Mouse (Mus musculus): ENCODE data around the gene Gse1.

Gene Gse1

DNA sequence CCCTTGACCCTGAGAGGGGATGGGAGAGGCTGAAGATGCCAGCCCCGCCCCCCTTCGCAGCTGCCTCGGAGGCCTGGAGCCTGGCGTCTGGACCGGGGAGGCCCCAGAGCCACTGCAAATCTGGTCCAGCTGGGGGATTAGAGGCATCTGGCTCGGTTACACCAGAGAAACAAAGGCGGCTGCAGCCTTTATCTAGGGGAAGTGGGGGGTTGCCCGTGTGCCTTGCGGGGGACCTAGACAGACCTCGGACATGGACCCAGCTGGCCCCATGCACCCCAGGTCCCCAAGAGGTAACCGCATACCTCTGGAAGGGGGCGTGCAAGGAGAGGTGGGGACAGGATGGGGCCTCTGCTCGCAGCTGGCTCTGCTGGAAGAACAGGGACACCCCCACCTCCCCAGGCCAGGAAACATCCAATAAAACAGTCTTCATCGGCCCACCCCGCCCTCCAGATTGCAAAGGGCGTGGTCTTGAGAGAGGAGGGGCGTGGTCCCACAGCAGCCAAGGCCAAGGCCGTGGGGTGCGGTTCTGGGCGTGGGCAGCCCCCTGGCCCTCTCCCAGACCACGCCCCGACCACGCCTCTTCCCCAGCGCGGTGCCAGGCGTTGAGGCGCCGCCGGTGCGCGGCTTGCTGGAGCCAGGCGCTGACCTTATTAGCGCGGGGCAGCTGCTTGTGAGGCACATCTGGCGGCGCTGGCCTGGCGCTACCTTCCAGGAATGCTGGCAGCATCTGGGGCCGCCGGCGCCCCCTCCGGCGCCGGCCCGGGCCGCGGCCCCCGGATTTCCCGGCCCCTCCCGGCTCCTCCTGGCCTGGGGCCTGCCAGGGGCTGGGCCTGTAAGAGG, 48.0 kb downstream of the Gse1 start:
- peak; percentile 86 for DNase-seq (ENCODE audit: low spot score)

DNA sequence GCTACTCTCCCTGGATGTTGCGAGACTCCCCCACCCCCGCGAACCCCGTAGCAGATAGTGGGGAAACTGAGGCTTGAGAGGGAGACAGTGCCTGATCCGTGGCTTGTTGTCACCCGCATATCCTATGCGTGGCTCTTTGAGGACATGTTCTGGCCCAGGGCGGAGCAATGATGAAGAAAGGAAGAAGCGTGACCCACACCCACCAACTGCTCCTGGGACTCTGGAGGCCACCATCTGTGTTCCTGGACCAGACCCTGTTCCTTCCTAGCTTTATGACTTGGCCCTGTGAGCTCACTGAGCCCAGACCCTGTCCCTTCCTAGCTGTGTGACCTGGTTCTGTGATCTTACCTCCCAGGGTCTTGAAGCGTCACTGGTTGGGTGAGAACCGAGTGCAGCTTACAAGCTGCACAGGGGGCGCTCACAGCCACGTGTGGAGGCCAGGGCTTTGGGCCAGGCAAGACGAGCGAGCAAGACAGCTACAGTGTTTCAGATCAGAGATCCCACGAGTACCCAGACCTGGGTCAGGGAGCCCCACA, 48.7 kb downstream of the Gse1 start:
- peak; percentile 37 for DNase-seq (ENCODE audit: low spot score)

DNA sequence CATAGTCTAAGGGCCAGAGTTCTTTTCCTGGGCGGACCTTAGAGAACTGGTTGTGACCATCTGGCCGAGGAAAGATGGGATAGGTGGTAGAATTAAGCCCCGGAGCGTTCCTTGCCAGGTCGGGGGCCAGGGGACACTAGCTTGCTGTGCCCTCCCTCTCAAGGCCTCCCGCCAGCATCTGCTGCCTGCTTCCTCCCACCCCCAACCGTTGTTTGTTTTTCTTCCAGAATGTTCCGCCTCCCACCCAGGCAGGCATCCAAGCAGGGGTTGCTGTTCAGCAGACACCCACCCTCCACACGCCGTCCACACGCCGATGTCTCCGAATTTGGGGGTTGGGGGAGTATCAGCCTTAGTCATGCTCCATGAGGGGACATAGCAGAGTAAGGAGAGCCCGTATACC, 49.8 kb downstream of the Gse1 start:
- DNase-seq (ENCODE audit: low spot score) = no peak

DNA sequence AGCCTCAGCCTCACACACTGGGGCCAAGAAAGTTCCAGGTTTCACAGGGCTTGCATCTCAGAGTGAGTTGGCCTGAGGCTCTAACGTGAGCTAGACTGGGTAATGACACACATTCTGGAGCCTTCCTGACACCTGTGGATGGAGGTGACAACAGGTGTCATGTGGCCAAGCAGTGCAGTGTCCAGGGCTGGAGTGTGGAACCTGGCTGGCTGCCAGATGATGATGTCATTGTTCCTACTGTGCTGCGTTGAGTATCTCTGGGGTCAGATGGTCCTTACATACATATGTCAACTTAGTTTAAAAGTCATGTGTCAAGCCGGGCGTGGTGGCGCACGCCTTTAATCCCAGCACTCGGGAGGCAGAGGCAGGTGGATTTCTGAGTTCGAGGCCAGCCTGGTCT, 51.2 kb downstream of the Gse1 start:
- DNase-seq (ENCODE audit: low spot score) = peak; percentile 24

DNA sequence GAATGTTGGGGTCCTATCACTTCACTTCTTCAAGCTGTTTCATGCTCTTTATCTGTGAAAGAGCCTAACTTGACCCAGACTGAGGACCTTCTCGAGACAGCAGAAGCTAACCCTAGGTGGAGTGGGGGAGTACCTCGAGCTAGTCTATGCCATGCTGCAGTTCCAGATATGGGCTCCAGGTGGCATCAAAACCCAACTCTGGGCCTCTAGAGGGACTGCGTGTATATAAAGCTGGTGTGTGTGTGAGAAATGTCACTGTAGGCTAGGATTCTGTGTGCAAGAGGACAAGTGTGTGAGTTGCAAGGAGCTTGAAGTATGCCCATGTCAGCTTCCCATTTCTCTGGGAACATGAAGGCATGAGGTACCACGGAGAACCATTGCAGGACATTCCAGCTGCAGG, 53.2 kb downstream of the Gse1 start:
- DNase-seq (ENCODE audit: low spot score) = peak; percentile 90

DNA sequence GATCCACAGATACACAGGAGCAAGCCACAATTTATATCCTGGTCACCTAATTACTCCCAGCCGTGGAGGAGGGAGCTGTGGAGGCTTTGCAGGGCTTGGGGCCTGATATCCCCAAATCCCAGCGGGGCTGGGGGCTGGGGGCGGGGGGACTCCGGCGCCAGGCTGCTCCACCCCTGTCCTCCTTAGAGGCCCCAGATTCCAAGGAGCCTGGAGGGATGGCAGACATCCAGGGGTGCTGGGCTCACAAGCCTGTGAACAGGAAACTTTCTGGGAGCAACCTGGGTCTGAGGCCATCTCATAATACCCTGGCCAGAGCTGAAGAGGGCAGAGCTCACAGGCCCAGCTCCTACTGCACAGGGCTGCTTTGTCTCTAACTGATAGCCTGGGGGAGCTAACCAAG, 54.2 kb downstream of the Gse1 start:
- DNase-seq (ENCODE audit: low spot score) = peak; percentile 61

DNA sequence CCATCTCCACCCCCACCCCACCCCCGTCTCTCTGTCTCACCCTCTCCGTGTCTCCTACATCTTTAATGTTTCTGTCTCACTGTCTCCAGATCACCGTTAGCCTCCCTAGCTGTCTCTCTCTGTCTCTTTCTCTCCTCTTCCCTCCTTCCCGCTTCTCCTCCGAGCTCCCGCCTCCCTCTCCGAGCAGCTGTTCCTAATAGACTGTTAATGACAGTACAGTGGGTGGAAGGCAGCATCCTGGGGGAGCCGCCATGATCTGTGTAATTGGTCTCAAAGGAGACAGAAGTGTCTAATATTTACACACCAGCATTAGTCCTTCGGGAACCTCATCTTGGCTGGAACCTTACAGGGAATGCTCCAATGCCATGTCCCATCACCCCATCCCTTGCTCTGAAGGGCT, 56.0 kb downstream of the Gse1 start:
- peak; percentile 20 for DNase-seq (ENCODE audit: low spot score)

DNA sequence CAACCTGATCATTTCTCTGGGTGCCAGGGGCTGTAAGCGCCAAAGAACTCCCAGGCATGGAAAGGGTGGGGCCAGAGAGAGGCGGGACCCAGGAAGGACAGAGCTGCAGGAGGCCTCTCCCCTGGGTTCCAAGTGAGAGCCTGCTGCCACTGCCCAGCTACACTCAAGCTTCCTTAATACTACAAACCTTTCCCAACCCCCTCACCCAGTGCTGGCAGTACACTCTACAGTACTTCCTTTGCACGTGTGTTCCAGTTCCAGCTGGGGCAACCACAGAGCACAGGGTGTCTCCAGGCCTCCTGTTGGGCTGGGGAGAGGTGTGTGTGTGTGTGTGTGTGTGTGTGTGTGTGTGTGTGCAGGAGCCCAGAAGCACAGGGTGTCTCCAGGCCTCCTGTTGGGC, 56.8 kb downstream of the Gse1 start:
- peak; percentile 77 for DNase-seq (ENCODE audit: low spot score)

DNA sequence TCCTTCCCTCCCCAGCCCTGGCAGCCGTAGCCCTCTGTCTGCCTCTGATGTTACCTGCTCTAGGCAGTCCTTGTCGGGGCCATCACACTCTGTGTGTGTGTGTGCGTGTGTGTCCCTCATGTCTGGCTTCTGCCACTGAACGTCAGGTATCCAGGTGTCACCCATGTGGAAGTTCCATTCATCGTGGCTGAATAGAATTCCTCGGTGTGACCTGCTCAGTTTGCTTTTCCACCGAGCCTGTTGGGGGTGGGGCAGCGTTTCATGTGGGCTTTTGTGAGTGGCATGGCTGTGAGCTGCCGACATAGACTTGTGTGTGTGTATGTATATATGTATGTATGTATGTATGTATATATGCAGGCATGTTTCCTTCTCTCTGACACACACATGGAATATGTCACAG, 57.6 kb downstream of the Gse1 start:
- no peak for DNase-seq (ENCODE audit: low spot score)

DNA sequence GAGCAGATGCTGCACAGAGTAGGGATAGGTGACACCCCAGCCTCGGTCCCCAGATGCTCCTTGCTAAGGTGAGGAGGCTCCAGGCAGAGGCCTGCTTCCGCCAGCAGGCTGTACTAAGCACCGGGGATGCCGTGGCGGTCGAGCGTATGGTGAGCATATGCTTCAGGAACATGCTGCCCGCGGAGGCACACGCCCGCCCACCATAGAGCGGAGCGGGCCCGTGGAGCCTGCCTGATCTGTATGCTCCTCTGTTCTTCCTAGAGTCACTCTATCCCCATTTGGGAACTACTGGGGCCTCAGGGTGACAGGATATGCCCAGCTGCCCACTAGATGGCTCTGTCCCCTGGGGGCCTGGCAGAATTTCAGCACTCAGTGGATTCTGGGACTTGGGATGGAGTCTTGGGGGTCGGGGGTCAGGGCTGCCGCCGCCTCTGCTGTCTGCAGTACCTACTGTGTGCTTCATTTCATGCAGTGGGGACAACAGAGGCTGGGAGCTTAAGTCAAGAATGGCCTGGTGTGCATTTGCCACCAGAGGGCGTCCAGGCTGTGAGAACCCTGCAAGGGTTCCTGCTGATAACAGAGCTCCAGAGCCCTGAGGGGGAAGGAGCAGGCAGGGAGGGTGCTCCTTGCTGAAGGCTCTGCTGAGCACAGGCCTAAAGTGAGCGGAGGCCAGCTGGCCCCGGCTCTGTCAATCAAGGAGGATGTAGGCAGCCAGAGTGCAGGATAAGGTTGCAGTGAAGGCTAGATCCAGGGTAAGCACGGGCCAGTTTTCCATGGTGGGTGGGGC, 60.1 kb downstream of the Gse1 start:
- DNase-seq (ENCODE audit: low spot score) = peak; percentile 71

DNA sequence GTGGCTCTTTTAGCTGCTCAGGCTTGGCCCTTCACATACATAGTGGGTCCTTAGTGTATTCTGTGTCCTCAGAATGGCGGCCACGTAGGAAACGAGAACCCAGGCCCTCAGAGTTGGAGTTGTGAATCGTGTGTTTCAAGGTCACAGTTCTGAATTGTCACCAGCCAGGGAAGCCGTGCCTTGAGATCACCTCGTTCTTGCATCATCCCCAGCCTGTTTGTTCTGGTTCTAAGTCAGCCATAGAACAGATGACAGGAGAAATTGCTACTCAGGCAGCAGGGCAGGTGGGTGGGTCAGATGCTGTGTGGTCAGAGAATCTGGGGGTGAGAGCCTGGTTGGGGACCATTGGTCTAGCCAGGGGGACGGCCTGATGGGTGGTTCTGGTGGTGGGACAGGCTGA, 60.9 kb downstream of the Gse1 start:
- DNase-seq (ENCODE audit: low spot score) = peak; percentile 59

DNA sequence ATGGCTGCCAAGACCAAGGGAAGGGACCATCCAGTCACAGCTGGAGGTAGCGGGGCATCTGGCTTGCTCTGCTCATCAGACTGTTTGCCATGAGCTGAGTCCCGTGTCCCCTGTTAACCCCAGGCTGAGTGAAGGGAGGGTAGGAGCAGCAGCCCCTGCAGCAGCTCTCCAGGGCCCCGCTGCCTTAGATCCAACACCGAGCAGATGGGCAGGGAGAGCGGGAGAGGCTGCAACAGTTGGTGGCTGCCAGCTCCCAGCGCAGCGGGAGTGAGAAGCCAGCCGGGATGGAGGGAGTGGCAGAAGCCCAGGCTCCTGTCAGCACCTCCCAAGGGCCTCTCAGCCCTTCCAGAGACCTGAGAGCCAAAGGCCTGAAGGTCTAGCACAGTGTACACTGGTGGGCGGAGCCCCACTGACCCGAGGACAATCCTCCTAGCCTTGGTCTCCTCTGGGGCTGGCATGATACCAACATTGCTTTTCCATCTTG, 61.5 kb downstream of the Gse1 start:
- peak; percentile 79 for DNase-seq (ENCODE audit: low spot score)

DNA sequence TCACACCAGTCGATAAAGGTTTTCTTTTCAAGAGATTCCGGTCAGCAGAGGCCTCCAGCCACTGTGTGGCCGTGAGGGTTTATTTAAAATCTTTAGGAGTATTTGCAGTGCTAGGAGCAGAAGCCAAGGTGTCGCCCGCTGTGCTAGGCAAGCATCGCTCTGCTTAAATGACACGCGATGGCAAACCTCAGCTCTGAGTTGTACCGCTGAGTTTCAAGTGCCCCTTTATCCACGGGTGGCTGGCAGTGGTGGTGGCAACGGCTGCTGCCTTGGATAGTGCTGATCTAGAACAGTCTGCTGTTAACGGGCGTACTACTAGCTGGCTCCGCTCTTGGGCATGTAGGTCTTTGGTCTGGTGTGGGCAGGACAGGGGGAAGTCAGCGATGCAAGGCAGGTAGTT, 62.4 kb downstream of the Gse1 start:
- no peak for DNase-seq (ENCODE audit: low spot score)

DNA sequence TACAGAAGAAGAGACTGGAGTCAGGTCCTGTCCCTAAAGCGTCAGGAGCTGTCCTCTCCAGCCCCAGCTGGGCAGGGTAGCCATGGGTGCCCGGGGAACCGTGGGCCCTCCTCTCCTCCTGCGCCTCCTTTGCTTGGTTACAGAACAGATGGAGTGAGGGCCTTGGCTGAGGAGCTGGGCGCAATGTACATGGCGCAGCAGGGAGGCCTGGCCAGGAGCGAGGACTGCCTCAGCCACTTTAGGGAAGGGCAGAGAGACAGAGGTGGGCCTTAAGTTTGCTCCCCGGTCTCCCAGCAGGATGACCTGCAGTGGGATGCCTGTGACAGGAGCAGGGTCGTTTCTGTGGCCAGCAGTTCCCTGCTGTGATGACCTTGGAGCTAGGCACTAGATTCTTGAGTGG, 63.4 kb downstream of the Gse1 start:
- no peak for DNase-seq (ENCODE audit: low spot score)

DNA sequence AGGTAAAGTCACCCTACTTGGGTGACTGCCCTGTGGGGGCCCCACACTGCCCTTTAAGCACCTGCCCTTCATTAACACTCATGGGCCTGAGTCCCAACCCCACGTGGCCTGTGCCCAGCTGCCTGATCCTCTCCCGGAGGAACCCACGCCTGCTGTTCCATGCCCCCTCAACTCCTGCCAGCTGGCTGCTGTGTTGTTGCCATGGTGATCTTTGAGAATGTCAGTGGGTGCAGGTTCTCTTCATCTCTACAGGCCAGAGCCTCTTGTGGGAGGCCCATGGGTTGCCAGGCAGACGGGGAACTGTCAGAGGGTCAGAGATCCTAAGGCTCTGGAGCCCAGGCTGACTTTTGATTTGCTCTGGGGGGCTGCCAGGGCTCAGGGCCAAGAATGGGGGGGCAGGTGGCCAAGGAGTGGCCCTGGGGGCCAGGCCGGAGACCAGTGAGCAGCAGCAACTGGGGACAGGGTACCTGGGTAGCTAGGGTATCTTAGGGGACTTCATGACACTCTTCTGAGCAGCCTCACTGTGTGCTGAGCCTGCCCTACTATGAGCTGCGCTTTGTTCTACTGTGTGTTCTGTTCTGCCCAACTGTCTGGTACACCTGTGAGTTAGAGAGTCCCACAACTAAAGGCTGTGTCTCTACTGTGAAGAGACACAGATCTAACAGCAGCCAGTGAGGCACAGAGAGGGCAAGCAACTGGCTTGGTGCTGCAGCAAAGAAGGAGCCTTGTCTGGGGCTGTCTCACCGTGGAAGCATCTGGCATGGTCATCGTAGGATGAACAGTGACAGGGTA, 64.3 kb downstream of the Gse1 start:
- DNase-seq (ENCODE audit: low spot score) = peak; percentile 69

DNA sequence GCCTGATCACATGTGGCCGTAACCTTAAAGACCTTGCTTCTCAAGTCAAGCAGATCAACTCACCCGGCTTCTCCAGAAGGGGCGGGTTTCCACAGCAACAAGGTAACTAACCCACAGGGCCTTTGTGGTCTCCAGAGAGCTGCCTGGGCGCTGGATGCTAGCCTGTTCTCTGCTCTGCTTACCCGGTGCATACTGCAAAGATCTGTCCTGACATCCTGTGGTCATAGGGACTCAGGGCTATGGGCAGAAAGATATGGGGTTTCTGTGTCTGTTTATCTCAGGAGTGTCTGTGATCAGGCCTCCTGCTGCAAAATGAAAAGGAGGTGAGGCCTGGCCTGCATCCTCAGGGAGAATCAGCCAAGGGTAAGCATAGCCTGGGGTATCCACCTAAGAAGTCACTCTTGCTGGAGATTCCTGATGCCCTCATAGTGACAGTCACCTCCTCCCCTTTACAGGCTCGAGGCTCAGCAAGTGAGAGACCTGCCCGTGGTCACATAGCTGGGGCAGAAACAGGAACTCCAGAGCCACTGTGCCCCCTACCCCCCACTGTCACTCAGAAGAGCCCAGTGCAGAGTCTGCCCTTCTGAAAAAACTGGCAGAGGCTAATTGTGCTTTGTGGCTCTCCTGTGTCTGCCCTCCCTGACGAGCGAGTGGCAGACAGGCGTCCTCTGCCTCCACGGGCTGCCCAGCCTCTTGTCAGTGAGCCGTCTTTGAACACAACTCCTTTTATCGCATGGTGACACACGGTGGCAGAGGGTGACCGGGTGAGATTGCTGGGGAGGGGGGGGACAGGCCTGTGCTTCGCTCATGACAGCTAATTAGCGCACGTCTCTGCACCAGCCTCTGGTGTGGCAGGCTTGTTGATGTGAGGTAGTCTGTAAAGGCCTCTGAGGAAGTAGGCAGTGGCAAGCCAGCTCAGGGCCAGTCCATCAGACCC, 65.4 kb downstream of the Gse1 start:
- no peak for DNase-seq (ENCODE audit: low spot score)

DNA sequence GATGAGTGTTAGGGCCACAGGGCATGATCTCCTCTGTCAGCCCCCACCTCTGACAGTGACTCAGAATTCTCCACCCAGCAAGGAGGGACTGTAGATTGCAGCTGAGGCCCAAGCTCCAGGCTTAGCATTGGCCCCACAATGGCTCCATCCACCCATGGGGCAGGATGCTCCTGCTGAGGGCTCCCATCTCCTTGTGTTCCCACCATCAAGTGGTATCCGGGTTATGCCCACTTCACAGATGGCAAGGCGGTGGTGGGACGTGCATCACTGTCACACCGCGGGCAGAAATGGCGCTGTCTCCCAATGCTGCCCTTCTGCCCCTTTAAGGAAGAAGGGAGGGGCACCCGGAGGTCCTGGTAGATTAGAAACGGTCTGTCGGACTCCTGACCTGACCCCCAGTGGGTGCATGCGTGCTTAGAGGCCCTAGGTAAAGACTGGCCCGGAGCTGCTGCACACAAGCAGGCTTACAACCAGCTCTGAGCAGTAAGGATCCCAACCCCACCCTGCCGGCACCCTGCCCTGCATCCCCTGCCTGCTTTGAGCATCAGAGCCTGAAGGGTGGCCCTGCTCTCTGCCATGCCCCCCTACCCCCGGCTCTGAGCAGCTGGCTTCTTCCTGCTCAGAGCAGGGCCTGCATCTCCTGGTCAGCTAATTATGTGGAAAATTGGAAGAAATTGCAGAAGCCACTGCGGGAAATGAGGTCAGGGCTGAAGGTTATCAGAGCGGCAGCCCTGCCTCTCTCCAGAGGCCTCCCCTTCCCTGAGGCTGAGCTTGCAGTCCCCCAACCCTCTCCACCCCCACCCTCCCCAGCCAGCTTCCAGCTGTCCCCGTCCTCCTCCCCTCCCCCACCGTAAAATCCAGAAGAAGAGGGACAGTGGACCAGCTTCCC, 67.0 kb downstream of the Gse1 start:
- no peak for DNase-seq (ENCODE audit: low spot score)

DNA sequence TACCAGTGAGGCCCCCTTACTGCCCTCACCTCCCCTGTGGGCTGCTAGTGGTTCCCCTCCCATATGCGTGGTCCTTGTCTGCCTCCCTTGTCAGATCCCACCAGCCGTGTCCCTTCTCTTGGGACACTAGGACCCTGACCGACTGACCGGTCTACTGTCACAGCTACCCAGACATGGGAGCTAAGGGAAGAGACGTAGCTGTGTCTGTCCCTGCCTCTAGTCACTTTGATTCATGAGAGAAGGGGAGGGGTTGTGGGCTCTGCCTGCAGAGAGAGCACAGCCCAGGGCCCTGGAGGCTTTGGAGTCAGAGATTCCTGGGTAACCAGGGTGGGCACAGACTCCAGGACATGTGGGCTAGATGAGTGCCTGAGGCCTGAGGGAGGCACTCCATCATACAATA, 68.7 kb downstream of the Gse1 start:
- no peak for DNase-seq (ENCODE audit: low spot score)

DNA sequence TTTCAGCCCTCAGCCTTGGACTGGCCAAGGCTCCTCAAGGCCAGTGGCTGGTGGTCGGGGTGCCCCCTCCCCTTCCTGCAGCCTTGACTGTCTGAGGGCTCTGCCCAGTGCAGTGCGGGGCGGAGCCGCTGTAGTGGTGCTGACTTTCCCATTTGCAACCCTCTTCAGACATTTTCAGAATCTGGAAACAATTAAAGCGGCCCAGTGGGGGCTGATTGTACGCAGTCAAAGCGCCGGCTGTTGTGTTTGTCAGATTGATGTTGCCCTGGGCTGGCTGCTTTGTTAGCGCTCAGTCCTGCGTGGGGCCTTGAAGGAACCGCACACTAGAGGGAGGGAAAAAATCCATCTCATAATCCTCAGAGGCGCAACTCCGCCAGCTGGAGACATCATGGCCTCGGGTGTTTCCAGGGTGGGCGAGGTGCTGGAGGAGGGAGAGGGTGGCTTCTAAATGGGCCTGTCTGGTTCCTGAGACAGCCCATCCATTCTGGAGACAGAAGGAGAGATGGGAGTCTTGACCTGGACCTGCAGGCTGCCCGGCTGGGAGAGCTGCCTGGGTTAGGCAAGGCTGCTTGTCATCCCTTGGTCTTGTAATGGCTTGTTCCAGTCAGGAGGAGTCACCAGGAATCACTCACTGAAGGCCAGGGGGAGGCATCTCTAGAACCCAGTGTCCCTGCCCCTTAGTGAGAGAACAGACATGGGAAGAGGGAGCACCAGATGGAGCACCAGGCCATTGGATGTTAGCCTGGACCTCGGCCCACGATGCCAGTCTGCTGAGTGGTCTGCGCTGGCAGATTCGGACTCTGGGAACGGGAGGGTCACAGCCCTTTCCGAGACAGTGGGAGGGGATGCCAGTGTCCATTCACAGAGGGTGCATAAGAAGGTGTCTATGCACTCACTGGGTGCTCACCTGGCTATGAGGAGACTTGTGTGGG, 70.6 kb downstream of the Gse1 start:
- no peak for DNase-seq (ENCODE audit: low spot score)
